8 mouse cellular contexts compared by ENCODE assay signal in genomic region chr11:68385021-68385821, GRCm38 (mm10). TPM values are rescaled to one million over a fixed set of nuclear protein-coding genes. Genes with fewer than 3 reads are reported as not detected.
DNase-seq lines count a peak whose midpoint lies in the region; ATAC-seq and TF ChIP-seq lines count a peak whose summit lies in the region.

No protein-coding gene starts in this region.

- H3K27me3 ChIP-seq in forebrain, embryonic 11.5 days (ENCODE audit: control insufficient read depth, insufficient read depth, low read length), result peaks cover 49% of the 10 kb centered on the region
- H3K27me3 ChIP-seq in hindbrain, postnatal 0 days (ENCODE audit: insufficient read depth, low read length), result peaks cover 14% of the 10 kb centered on the region; the same call in 1 of the 2 replicates
- peaks cover 80% of the 10 kb centered on the region for H3K27me3 ChIP-seq in lung, embryonic 15.5 days

- 2% methylated on average over 94 of the region's 94 CpGs for WGBS in lung, adult 2 months
- WGBS in forebrain, embryonic 11.5 days, result under 1% methylated on average over 94 of the region's 94 CpGs
- WGBS in hindbrain, postnatal 0 days, result under 1% methylated on average over 93 of the region's 94 CpGs
- under 1% methylated on average over 94 of the region's 94 CpGs for WGBS in lung, embryonic 15.5 days

- peak overlapping the region; percentile 78 for H3K9ac ChIP-seq in forebrain, embryonic 11.5 days (ENCODE audit: low read length)
- peak overlapping the region; percentile 56 for H3K9ac ChIP-seq in hindbrain, postnatal 0 days (replicated peaks; ENCODE audit: low read length)
- peak overlapping the region; percentile 39; the same call in 1 of the 2 replicates for H3K9ac ChIP-seq in lung, embryonic 15.5 days

- H3K27ac ChIP-seq in forebrain, embryonic 11.5 days (ENCODE audit: low read depth, low read length), result no peak overlapping the region
- H3K27ac ChIP-seq in hindbrain, postnatal 0 days, result no peak overlapping the region
- H3K27ac ChIP-seq in lung, embryonic 15.5 days, result no peak overlapping the region

- H3K36me3 ChIP-seq in forebrain, embryonic 11.5 days (ENCODE audit: control insufficient read depth, insufficient read depth, low read length), result no peaks in the 10 kb centered on the region
- H3K36me3 ChIP-seq in hindbrain, postnatal 0 days (ENCODE audit: insufficient read depth, low read length), result no peaks in the 10 kb centered on the region
- H3K36me3 ChIP-seq in lung, embryonic 15.5 days, result no peaks in the 10 kb centered on the region

- H3K4me2 ChIP-seq in forebrain, embryonic 11.5 days (ENCODE audit: low read depth, low read length, severe bottlenecking), result peak overlapping the region; percentile 88
- H3K4me2 ChIP-seq in hindbrain, postnatal 0 days (ENCODE audit: low read depth, low read length), result peak overlapping the region; percentile 78
- peak overlapping the region; percentile 99 for H3K4me2 ChIP-seq in lung, embryonic 15.5 days

- peaks cover 10% of the 10 kb centered on the region; the same call in 1 of the 2 replicates for H3K4me1 ChIP-seq in lung, adult 2 months (ENCODE audit: control insufficient read depth, insufficient read depth, low read length)
- peaks cover 15% of the 10 kb centered on the region; the same call in 1 of the 2 replicates for H3K4me1 ChIP-seq in forebrain, embryonic 11.5 days (replicated peaks; ENCODE audit: control insufficient read depth, insufficient read depth, low read length)
- H3K4me1 ChIP-seq in hindbrain, postnatal 0 days (ENCODE audit: insufficient read depth, low read length), result peaks cover 9% of the 10 kb centered on the region
- H3K4me1 ChIP-seq in lung, embryonic 15.5 days, result peaks cover 31% of the 10 kb centered on the region

- 0 out of 2 replicates have a peak, but pooled peaks have one; percentile 18 for ATAC-seq in forebrain, embryonic 11.5 days (replicated peaks; ENCODE audit: low FRiP score)
- peak; percentile 55 for ATAC-seq in hindbrain, postnatal 0 days
- 0 out of 2 replicates have a peak, but pooled peaks have one; percentile 15 for ATAC-seq in lung, embryonic 15.5 days (ENCODE audit: borderline replicate concordance, extremely low read depth, low FRiP score, low TSS enrichment)

- no peak for TF ChIP-seq POLR2A in lung, adult 2 months (IDR thresholded peaks at IDR 0.05; ENCODE audit: borderline replicate concordance, extremely low read depth, low read depth, low read length)

- no peak for TF ChIP-seq CTCF in lung, adult 2 months (IDR thresholded peaks at IDR 0.05; ENCODE audit: insufficient read depth, low read length)
- TF ChIP-seq CTCF in hindbrain, postnatal 0 days (IDR thresholded peaks at IDR 0.05; ENCODE audit: low read depth), result 0 out of 2 replicates have a peak, but pooled peaks have one; percentile 3

- DNase-seq in lung, adult 2 months, result peak; percentile 24
- no peak for DNase-seq in lung, adult 18-20 months
- peak; percentile 67 for DNase-seq in adrenal gland, postnatal 14 days
- peak; percentile 73 for DNase-seq in forebrain, embryonic 11.5 days (ENCODE audit: low spot score)
- peak; percentile 54 for DNase-seq in hindbrain, postnatal 0 days (ENCODE audit: low spot score)
- DNase-seq in right cerebral cortex, postnatal 4 days, result peak; percentile 42
- no peak for DNase-seq in left cerebral cortex, adult 11 months (ENCODE audit: low spot score)

- peak overlapping the region; percentile 58 for H3K4me3 ChIP-seq in lung, adult 2 months (replicated peaks; ENCODE audit: extremely low read depth, low read depth, low read length)
- peak overlapping the region; percentile 63 for H3K4me3 ChIP-seq in forebrain, embryonic 11.5 days (ENCODE audit: low read depth, low read length)
- peak overlapping the region; percentile 63 for H3K4me3 ChIP-seq in hindbrain, postnatal 0 days (ENCODE audit: low read length)
- H3K4me3 ChIP-seq in lung, embryonic 15.5 days, result peak overlapping the region; percentile 66

- no peaks in the 10 kb centered on the region for H3K9me3 ChIP-seq in forebrain, embryonic 11.5 days (ENCODE audit: control insufficient read depth, low read length)
- no peaks in the 10 kb centered on the region for H3K9me3 ChIP-seq in hindbrain, postnatal 0 days (ENCODE audit: low read length)
- no peaks in the 10 kb centered on the region for H3K9me3 ChIP-seq in lung, embryonic 15.5 days

RNA-seq across cellular contexts. Expression of gene Ntn1, which starts 15.4 kb away (rescaled TPM):
- polyA plus RNA-seq in lung, adult 2 months (2012; rRNA removed), result 58.8 and 65.7 TPM in 2 replicates
- 7.5 and 8.8 TPM in 2 replicates for total RNA-seq in adrenal gland, postnatal 14 days (2021)
- 4.8 and 6.2 TPM in 2 replicates for polyA plus RNA-seq in forebrain, embryonic 11.5 days (2014; fragmentation: Nextera tagmentation; extraction: Ambion mirVana)
- total RNA-seq in hindbrain, postnatal 0 days (2014; rRNA removed), result 81.7 and 101 TPM in 2 replicates
- polyA plus RNA-seq in hindbrain, postnatal 0 days (2015; fragmentation: Nextera tagmentation; extraction: Ambion mirVana), result 13.8 and 14.3 TPM in 2 replicates
- polyA plus RNA-seq in lung, embryonic 15.5 days (2015; fragmentation: Nextera tagmentation; extraction: Ambion mirVana), result 4.0 and 4.8 TPM in 2 replicates

RNA-seq across cellular contexts. Expression of gene Pik3r5, which starts 46.7 kb away (rescaled TPM):
- 10.8 and 11.7 TPM in 2 replicates for polyA plus RNA-seq in lung, adult 2 months (2012; rRNA removed)
- total RNA-seq in adrenal gland, postnatal 14 days (2021), result 0.67 and 4.2 TPM in 2 replicates
- 0.81 and 1.2 TPM in 2 replicates for polyA plus RNA-seq in forebrain, embryonic 11.5 days (2014; fragmentation: Nextera tagmentation; extraction: Ambion mirVana)
- total RNA-seq in hindbrain, postnatal 0 days (2014; rRNA removed), result 1.4 and 2.5 TPM in 2 replicates
- 0.34 and 0.65 TPM in 2 replicates for polyA plus RNA-seq in hindbrain, postnatal 0 days (2015; fragmentation: Nextera tagmentation; extraction: Ambion mirVana)
- polyA plus RNA-seq in lung, embryonic 15.5 days (2015; fragmentation: Nextera tagmentation; extraction: Ambion mirVana), result 0.18 and 0.71 TPM in 2 replicates

Comparison
In these comparisons a context has a peak if more than half of its experiments do, and no peak if none do; other contexts are left out.
1. DNase-seq: peak in lung, adult 2 months (single experiment), adrenal gland, postnatal 14 days (single experiment), forebrain, embryonic 11.5 days (single experiment), hindbrain, postnatal 0 days (single experiment) and right cerebral cortex, postnatal 4 days (single experiment); none in lung, adult 18-20 months (0 of 2) and left cerebral cortex, adult 11 months (single experiment).
2. Peak in every context shown above with its lines, with median percentiles within 50 percentile points of each other: H3K4me3 ChIP-seq, ATAC-seq, H3K4me2 ChIP-seq and H3K9ac ChIP-seq.